Mouse (Mus musculus): Measurements from ENCODE around the gene Med12l.

DNA sequence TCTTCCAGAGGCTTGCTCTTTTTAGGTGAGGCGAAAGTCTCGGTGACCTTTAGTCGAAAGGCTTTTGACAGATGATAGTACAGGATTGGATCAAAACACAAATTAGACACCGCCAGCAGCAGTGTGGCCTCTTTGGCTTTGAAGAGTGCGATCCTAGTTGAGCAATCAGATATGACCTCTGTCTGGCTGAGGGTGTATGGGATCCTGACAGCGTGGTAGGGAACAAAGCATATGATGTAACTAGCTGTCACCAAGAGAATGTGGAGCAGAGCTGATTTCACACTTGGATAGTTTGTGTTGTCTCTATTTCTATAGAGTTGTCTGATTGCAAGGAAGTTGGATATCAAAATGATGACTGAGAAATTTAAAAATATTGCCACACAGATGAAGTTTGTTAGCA is 91.8 kb downstream of the Med12l start:
- TF ChIP-seq POLR2A (IDR thresholded peaks at IDR 0.05; ENCODE audit: insufficient read length, low read depth) (no peak), MYOD1 (IDR thresholded peaks at IDR 0.05; ENCODE audit: control insufficient read depth in 1 of 3, insufficient read length in 2 of 3, low read depth in 2 of 3) (no peak), USF1 (IDR thresholded peaks at IDR 0.05; ENCODE audit: low read depth) (no peak), MAX (IDR thresholded peaks at IDR 0.05; ENCODE audit: low read depth) (no peak), MYOG (IDR thresholded peaks at IDR 0.05; ENCODE audit: control insufficient read depth in 1 of 3, insufficient read depth in 1 of 3, insufficient read length in 2 of 3, low read depth in 2 of 3) (no peak), E2F4 (IDR thresholded peaks at IDR 0.05; ENCODE audit: insufficient read depth) (no peak), TCF12 (IDR thresholded peaks at IDR 0.05; ENCODE audit: insufficient read depth, poor library complexity, severe bottlenecking) (no peak), SRF (IDR thresholded peaks at IDR 0.05; ENCODE audit: control insufficient read depth, insufficient read length, low read depth) (no peak), POLR2AphosphoS2 (IDR thresholded peaks at IDR 0.05; ENCODE audit: insufficient read length, low read depth) (no peak), CEBPB (IDR thresholded peaks at IDR 0.05; ENCODE audit: insufficient read depth, poor library complexity, severe bottlenecking) (peak; percentile 43; the same call in 1 of the 2 replicates), REST (IDR thresholded peaks at IDR 0.05; ENCODE audit: insufficient read depth, insufficient read length) (no peak)
